Mouse (Mus musculus): ENCODE data around the gene Cryge. TPM values are rescaled to one million over a fixed set of nuclear protein-coding genes. Genes with fewer than 3 reads are reported as not detected.

The Cryge gene
- polyA plus RNA-seq, 1 experiment from 2014 or later = not detected

DNA sequence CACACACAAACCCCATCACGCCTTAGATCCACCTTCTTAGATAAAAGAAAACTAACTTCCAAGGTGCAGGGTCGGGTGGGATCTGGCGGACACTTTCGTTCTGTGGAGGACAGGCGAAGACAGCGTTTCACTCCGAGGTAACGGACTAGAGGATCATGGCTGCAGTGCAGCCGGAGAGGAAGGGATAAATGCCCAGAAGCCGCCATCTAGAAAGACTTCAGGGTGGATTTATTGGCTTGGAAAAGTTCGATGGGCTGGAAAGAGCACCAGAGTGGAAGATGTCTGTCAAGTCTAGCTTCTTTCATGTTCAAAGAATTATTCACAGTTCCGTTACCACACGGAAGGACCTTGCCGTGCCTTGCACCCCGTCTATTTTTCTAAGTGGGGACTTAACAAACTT, 13.3 kb upstream of the Cryge start:
- 81% methylated on average over 15 of the region's 15 CpGs for WGBS
- Histone ChIP-seq H3K9ac (ENCODE audit: low read depth, low read length) (no peak overlapping the region), H3K27ac (ENCODE audit: low read length) (no peak overlapping the region), H3K4me1 (ENCODE audit: control insufficient read depth, insufficient read depth, low read length) (no peaks in the 10 kb centered on the region), H3K9me3 (replicated peaks; ENCODE audit: control insufficient read depth, low read length, poor library complexity, severe bottlenecking) (no peaks in the 10 kb centered on the region), H3K4me3 (ENCODE audit: low read depth, low read length) (no peak overlapping the region), H3K27me3 (ENCODE audit: control insufficient read depth, insufficient read depth, low read depth, low read length) (no peaks in the 10 kb centered on the region), H3K4me2 (ENCODE audit: low read length) (no peak overlapping the region), H3K36me3 (ENCODE audit: control insufficient read depth, insufficient read depth, low read length) (no peaks in the 10 kb centered on the region)
- no peak for ATAC-seq

DNA sequence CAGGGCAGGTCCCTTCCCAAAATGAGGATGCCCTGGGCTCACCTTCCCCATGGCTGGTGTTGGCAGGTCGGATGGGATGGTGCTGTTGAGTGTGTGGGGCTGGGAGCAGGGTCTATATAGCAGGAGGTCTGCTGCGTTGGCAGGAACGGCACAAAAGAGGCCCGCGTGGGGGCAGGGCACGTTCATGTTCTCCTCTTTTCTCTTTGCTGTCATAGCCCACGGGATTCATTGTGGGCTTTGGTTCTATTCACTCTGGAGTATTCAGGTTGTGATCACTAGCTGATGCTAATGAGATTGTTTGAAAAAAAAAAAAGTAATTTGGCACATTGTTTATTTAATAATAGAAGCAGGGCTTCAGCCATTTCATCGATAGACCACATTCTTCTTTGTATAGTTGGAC, 12.4 kb upstream of the Cryge start, which contains the start of gene Crygd:
TSS of gene Crygd (minus strand) at position 101 of the 400 bp plus-strand sequence.
- Histone ChIP-seq H3K9me3 (replicated peaks; ENCODE audit: control insufficient read depth, low read length, poor library complexity, severe bottlenecking) (no peaks in the 10 kb centered on the region), H3K27me3 (ENCODE audit: control insufficient read depth, insufficient read depth, low read depth, low read length) (no peaks in the 10 kb centered on the region), H3K27ac (ENCODE audit: low read length) (no peak within 1 kb of the TSS), H3K9ac (ENCODE audit: low read depth, low read length) (no peak within 1 kb of the TSS), H3K4me2 (ENCODE audit: low read length) (no peak within 1 kb of the TSS), H3K4me1 (ENCODE audit: control insufficient read depth, insufficient read depth, low read length) (no peaks in the 10 kb centered on the region), H3K36me3 (ENCODE audit: control insufficient read depth, insufficient read depth, low read length) (no peaks in the 10 kb centered on the region), H3K4me3 (ENCODE audit: low read depth, low read length) (no peak within 1 kb of the TSS)
- 56% methylated on average over 8 of the region's 8 CpGs for WGBS
- ATAC-seq = no peak

DNA sequence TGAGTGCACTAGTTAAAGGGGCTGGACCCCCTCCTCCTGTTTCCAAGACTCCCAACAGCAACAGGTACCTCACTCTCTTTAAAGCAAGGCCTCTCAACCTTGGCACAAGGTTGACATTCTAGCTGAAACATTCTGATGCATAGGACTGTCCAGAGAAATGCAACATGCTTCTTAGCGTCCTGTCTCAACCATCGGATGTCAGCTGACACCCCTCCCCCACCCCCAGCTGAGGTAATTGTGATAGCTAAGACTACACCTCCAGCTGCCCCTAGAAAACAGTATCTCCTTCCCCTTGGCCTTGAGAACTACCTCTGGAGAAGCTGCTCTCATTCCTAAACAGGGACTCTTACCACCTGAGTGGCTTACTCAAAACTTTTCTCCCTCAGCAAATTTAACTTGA, 1.2 kb upstream of the Cryge start:
- no peaks in the 10 kb centered on the region for H3K9me3 ChIP-seq (replicated peaks; ENCODE audit: control insufficient read depth, low read length, poor library complexity, severe bottlenecking)
- 34% methylated on average over 2 of the region's 2 CpGs for WGBS
- H3K4me2 ChIP-seq (ENCODE audit: low read length) = no peak overlapping the region
- no peak overlapping the region for H3K27ac ChIP-seq (ENCODE audit: low read length)
- H3K27me3 ChIP-seq (ENCODE audit: control insufficient read depth, insufficient read depth, low read depth, low read length) = no peaks in the 10 kb centered on the region
- no peak for ATAC-seq
- H3K4me1 ChIP-seq (ENCODE audit: control insufficient read depth, insufficient read depth, low read length) = no peaks in the 10 kb centered on the region
- no peaks in the 10 kb centered on the region for H3K36me3 ChIP-seq (ENCODE audit: control insufficient read depth, insufficient read depth, low read length)
- H3K9ac ChIP-seq (ENCODE audit: low read depth, low read length) = no peak overlapping the region
- H3K4me3 ChIP-seq (ENCODE audit: low read depth, low read length) = no peak overlapping the region

DNA sequence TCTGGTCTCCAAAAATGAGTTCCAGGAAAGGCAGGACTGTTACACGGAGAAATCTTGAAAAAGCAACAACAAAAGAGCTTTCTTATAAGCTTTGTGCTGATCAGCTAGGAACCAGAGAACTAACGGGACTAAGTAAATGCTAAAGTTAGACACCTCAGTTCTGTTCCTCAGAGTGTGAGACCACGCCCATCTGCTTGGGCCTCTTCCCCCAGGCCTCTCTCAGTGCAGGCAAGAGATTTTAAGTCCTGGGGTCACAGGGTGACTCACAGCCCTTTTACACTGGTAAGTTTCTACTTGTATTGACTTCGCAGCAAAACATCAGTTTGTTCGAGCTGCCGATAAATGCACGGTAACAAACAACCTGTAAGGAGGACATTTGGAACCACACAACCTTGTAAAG, 747 bp upstream of the Cryge start:
- Histone ChIP-seq H3K27me3 (ENCODE audit: control insufficient read depth, insufficient read depth, low read depth, low read length) (no peaks in the 10 kb centered on the region), H3K4me3 (ENCODE audit: low read depth, low read length) (no peak overlapping the region), H3K4me1 (ENCODE audit: control insufficient read depth, insufficient read depth, low read length) (no peaks in the 10 kb centered on the region), H3K9ac (ENCODE audit: low read depth, low read length) (no peak overlapping the region), H3K9me3 (replicated peaks; ENCODE audit: control insufficient read depth, low read length, poor library complexity, severe bottlenecking) (no peaks in the 10 kb centered on the region), H3K4me2 (ENCODE audit: low read length) (no peak overlapping the region), H3K27ac (ENCODE audit: low read length) (no peak overlapping the region), H3K36me3 (ENCODE audit: control insufficient read depth, insufficient read depth, low read length) (no peaks in the 10 kb centered on the region)
- ATAC-seq = no peak
- 64% methylated on average over 7 of the region's 7 CpGs for WGBS

DNA sequence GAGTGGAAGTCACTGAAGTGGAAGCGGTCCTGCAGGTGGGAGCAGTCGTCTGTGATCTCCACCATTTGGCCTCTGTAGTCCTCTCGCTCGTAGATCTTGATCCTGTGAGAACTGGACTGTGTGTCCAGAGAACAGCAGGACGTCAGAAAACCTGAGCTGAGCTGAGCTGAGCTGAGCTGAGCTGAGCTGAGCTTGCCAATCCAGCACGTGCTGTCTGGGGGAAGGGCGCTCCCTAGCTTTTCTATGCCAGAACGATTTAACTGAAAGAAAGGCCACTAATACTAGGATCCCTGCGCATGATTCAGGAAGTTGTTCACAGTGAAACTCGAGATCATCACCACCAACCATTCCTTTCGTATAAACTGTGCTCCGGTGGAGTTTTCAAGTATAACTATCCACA, 2.2 kb downstream of the Cryge start:
- no peaks in the 10 kb centered on the region for H3K9me3 ChIP-seq (replicated peaks; ENCODE audit: control insufficient read depth, low read length, poor library complexity, severe bottlenecking)
- H3K36me3 ChIP-seq (ENCODE audit: control insufficient read depth, insufficient read depth, low read length) = no peaks in the 10 kb centered on the region
- H3K4me3 ChIP-seq (ENCODE audit: low read depth, low read length) = no peak overlapping the region
- H3K27ac ChIP-seq (ENCODE audit: low read length) = no peak overlapping the region
- H3K9ac ChIP-seq (ENCODE audit: low read depth, low read length) = no peak overlapping the region
- H3K4me1 ChIP-seq (ENCODE audit: control insufficient read depth, insufficient read depth, low read length) = no peaks in the 10 kb centered on the region
- no peak for ATAC-seq
- H3K4me2 ChIP-seq (ENCODE audit: low read length) = no peak overlapping the region
- 53% methylated on average over 12 of the region's 12 CpGs for WGBS
- no peaks in the 10 kb centered on the region for H3K27me3 ChIP-seq (ENCODE audit: control insufficient read depth, insufficient read depth, low read depth, low read length)

DNA sequence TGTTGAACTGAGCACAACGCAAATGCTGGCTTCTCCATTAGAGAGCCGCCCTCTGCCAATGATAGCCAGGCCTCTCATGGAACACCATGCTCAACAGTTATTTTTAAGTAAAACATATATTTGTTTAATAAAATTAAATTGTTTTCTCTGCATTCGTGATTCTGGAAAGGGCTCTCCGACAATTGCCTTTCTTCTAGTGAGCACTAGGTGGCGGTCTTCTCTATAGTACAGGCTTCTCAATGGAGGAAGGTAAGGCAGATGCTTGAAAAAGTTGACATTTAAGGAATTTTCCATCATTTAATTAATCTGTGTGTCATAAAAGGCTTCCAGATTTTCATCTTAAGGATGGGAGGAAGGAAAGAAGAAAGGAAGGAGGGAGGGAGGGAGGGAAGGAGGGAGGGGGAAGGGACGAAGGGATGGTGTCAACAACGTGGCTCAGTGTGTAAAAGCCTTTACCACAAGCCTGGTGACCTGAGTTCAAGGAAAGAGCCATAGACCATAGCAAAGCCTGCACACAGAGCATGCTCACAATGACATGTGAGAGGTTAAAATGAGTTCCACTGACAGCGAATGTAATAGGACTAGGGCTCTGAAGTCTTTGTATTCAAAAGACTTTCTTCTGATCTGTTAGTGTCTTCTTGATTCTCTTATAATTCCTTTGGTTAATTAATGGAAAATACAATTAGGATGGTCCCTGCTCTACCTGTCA, 4.4 kb downstream of the Cryge start:
- H3K27ac ChIP-seq (ENCODE audit: low read length) = no peak overlapping the region
- WGBS = 44% methylated on average over 8 of the region's 8 CpGs
- no peak for ATAC-seq

DNA sequence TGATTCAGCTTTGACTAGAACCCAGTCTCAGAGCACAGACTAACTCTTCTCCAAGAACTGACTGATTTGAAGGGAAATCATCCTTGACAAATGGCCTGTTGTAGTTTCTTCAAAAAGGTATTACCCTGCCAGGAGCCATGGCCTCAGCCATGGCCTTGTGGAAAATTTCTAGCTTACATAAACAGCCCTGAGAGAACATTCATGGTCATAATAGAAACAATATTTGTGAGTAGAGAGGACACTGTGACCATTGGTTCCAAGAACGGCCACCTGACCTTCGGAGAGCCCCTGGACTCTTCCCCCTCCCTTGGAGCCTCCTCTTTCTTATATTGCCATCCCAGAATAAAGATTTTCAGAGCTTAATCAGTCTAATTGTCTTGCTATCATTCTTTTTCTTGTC, 7.5 kb downstream of the Cryge start:
- no peak for ATAC-seq
- 86% methylated on average over 2 of the region's 2 CpGs for WGBS

More for the DNA sequence above, 4.4 kb downstream of the Cryge start:
- Histone ChIP-seq H3K4me3 (ENCODE audit: low read depth, low read length) (no peak overlapping the region), H3K27me3 (ENCODE audit: control insufficient read depth, insufficient read depth, low read depth, low read length) (no peaks in the 10 kb centered on the region), H3K36me3 (ENCODE audit: control insufficient read depth, insufficient read depth, low read length) (no peaks in the 10 kb centered on the region), H3K9ac (ENCODE audit: low read depth, low read length) (no peak overlapping the region), H3K4me2 (ENCODE audit: low read length) (peak overlapping the region; percentile 33), H3K4me1 (ENCODE audit: control insufficient read depth, insufficient read depth, low read length) (no peaks in the 10 kb centered on the region), H3K9me3 (replicated peaks; ENCODE audit: control insufficient read depth, low read length, poor library complexity, severe bottlenecking) (no peaks in the 10 kb centered on the region)

DNA sequence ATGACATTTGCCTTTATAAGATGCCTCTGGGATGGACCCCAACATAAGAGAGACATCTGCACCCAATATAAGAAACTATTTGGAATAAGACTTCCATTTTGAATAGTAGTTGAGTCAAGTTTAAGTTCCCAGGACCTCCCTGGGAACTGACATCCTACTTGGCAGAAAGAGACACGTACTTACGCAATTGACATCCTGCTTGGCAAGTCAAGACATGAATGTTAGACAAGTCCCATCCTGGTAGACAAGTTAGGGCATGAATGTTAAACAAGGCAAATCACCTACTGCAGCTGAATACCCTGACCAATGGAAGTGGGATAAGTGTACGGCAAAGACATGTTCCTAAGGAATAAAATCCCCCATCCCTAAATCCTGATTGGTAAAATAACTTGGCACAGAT, 9.1 kb downstream of the Cryge start:
- no peak for ATAC-seq
- Histone ChIP-seq H3K9ac (ENCODE audit: low read depth, low read length) (no peak overlapping the region), H3K4me1 (ENCODE audit: control insufficient read depth, insufficient read depth, low read length) (no peaks in the 10 kb centered on the region), H3K4me3 (ENCODE audit: low read depth, low read length) (no peak overlapping the region), H3K36me3 (ENCODE audit: control insufficient read depth, insufficient read depth, low read length) (no peaks in the 10 kb centered on the region), H3K27ac (ENCODE audit: low read length) (no peak overlapping the region), H3K27me3 (ENCODE audit: control insufficient read depth, insufficient read depth, low read depth, low read length) (no peaks in the 10 kb centered on the region), H3K9me3 (replicated peaks; ENCODE audit: control insufficient read depth, low read length, poor library complexity, severe bottlenecking) (no peaks in the 10 kb centered on the region), H3K4me2 (ENCODE audit: low read length) (no peak overlapping the region)
- 95% methylated on average over 3 of the region's 3 CpGs for WGBS

More for the DNA sequence above, 7.5 kb downstream of the Cryge start:
- Histone ChIP-seq H3K4me2 (ENCODE audit: low read length) (no peak overlapping the region), H3K4me1 (ENCODE audit: control insufficient read depth, insufficient read depth, low read length) (no peaks in the 10 kb centered on the region), H3K27ac (ENCODE audit: low read length) (no peak overlapping the region), H3K4me3 (ENCODE audit: low read depth, low read length) (no peak overlapping the region), H3K9ac (ENCODE audit: low read depth, low read length) (no peak overlapping the region), H3K27me3 (ENCODE audit: control insufficient read depth, insufficient read depth, low read depth, low read length) (no peaks in the 10 kb centered on the region), H3K36me3 (ENCODE audit: control insufficient read depth, insufficient read depth, low read length) (no peaks in the 10 kb centered on the region), H3K9me3 (replicated peaks; ENCODE audit: control insufficient read depth, low read length, poor library complexity, severe bottlenecking) (no peaks in the 10 kb centered on the region)

DNA sequence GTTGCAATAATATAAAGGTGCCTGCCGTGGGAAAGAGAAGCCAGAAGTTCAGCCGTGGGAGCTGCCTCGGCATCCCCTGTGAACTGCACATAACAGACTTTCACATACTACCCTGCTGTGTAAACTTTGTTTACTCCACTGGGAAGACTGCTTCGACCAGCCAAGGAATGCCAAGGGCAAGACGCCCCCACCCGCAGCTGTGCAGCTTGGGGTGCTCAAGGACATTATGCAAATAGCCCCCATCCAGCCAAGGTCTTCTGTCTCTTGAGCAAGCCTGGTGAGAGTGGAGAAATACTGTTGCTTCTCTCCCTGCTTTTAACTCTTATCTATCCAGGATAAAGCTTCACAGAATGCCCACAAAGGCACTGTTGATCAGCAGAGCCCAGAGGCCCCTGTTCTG, 10.1 kb downstream of the Cryge start:
- H3K4me3 ChIP-seq (ENCODE audit: low read depth, low read length) = no peak overlapping the region
- no peaks in the 10 kb centered on the region for H3K36me3 ChIP-seq (ENCODE audit: control insufficient read depth, insufficient read depth, low read length)
- no peak for ATAC-seq
- H3K4me1 ChIP-seq (ENCODE audit: control insufficient read depth, insufficient read depth, low read length) = no peaks in the 10 kb centered on the region
- no peak overlapping the region for H3K27ac ChIP-seq (ENCODE audit: low read length)
- no peaks in the 10 kb centered on the region for H3K27me3 ChIP-seq (ENCODE audit: control insufficient read depth, insufficient read depth, low read depth, low read length)
- 84% methylated on average over 6 of the region's 6 CpGs for WGBS
- no peak overlapping the region for H3K9ac ChIP-seq (ENCODE audit: low read depth, low read length)
- no peak overlapping the region for H3K4me2 ChIP-seq (ENCODE audit: low read length)
- H3K9me3 ChIP-seq (replicated peaks; ENCODE audit: control insufficient read depth, low read length, poor library complexity, severe bottlenecking) = no peaks in the 10 kb centered on the region

All from midbrain, embryonic 16.5 days (tissue).